Mouse (Mus musculus) megakaryocyte, embryonic 14.5 days (primary cell): ENCODE measurements around the gene Jtb.

Experiments
- FLI1 ChIP-seq: IDR thresholded peaks from 2 replicates; pipeline ENCODE4 v1.6.1; 2012; ENCODE audit warnings: low read length, inconsistent platforms, mixed read lengths
- GATA1 ChIP-seq: IDR thresholded peaks from 3 replicates; pipeline ENCODE4 v1.6.1; 2012; ENCODE audit warnings: mixed read lengths, low read length, inconsistent platforms, borderline replicate concordance

- TF ChIP-seq GATA1 (no peak), FLI1 (no peak)
Measured at GRCm38 (mm10) chr3:90242984-90243775, 11.8 kb downstream of the Jtb start, which contains the start of gene Creb3l4.
